Mouse (Mus musculus): ENCODE measurements around the gene Klc1.

GRCm38 (mm10) chr12:111798493-111798892 lies 39.8 kb downstream of the Klc1 start:
- TF ChIP-seq GATA1 (IDR thresholded peaks at IDR 0.05; ENCODE audit: low read length) (no peak), TAL1 (IDR thresholded peaks at IDR 0.05; ENCODE audit: low read length) (no peak)
